Mouse (Mus musculus) cortical plate, adult 2 months (tissue): Measurements from ENCODE around the gene Zfp341. TPM values are rescaled to one million over a fixed set of nuclear protein-coding genes. Genes with fewer than 3 reads are reported as not detected.

ENCODE experiments used
- H3K27ac ChIP-seq: fragments of 200-500 bp; 2 replicates; pipeline ENCODE4 v1.5.1; 2012; ENCODE audit warnings: low read length, control low read depth, inconsistent platforms; ENCODE audit not compliant: insufficient read depth
- H3K4me1 ChIP-seq: fragments of 200-500 bp; 2 replicates; pipeline ENCODE4 v1.6.1; 2011; ENCODE audit warnings: low read length; ENCODE audit not compliant: control insufficient read depth, insufficient read depth
- H3K4me3 ChIP-seq: fragments of 200-500 bp; 2 replicates; pipeline ENCODE4 v1.5.1; 2011; ENCODE audit warnings: mild to moderate bottlenecking, low read length, control low read depth; ENCODE audit not compliant: insufficient read depth
- CTCF ChIP-seq: fragments of 200-500 bp; IDR thresholded peaks from 2 replicates; pipeline ENCODE4 v1.5.1; 2011; ENCODE audit warnings: mild to moderate bottlenecking, control low read depth, low read length; ENCODE audit not compliant: insufficient read depth; ENCODE audit errors: extremely low read depth
- POLR2A ChIP-seq: fragments of 200-500 bp; IDR thresholded peaks from 2 replicates; pipeline ENCODE4 v1.6.1; 2011; ENCODE audit warnings: mild to moderate bottlenecking, low read length, control low read depth; ENCODE audit not compliant: insufficient read depth; ENCODE audit errors: extremely low read depth
- polyA plus RNA-seq: library from polyadenylated mRNA; depleted of rRNA; stranded (reverse); fragments of >200 nt; gene quantifications from 2 replicates; pipeline ENCODE4 v1.2.3, GENCODE M21; 2012

Zfp341 gene
- polyA plus RNA-seq, 1 experiment, result 11.4 TPM

DNA sequence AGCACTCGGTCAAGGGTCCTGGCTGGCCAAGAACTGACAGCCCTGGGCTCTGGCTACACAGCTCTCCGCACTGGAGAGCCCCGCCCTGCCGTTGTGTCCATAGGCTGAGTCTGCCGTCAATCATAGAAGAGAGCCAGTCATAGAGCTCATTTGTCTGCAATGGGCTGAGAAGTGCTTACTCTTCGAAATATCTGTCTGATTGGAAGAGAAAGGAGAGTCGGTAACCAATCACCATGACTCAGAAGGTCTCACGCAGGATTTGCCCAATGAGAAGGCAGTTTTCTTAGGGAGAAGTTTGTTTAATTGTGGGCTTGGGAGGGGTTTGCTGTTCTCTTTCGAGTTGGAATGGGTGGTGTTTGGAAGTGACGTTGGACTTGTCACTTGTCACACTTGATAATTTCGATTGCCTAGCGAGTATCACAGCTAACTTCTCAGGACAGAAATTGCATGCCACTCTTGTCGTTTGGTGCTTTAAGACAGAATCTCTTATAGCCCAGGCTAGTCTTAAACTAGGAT is 9.4 kb upstream of the Zfp341 start, which contains the start of gene Pxmp4:
TSS of gene Pxmp4 (minus strand) at position 71 of the 516 bp plus-strand sequence.
- TF ChIP-seq POLR2A (peak; percentile 86), CTCF (no peak)
- Histone ChIP-seq H3K4me1 (peaks cover 3% of the 10 kb centered on the region), H3K27ac (peak within 1 kb of the TSS; percentile 58; the same call in 1 of the 2 replicates), H3K4me3 (peak within 1 kb of the TSS; percentile 72)

DNA sequence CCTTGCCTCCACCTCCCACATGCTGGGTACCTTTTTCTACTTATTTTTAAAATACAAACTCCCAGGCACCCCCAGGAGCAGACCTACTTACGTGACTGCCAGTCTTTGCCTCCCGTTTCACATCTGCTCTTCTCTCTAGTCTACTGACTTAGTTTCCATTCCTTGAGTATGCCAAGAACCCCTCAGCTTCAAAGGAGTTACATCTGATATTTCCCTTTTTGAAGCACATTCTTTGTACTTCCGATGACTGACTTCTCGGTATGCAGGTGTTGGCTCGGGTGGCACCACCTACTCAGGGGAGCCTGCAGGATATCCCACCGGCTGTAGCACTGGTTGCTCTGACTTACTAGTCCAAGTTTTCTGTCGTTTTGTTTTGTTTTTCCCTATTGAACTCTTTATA is 8.9 kb upstream of the Zfp341 start:
- TF ChIP-seq POLR2A (no peak), CTCF (no peak)
- Histone ChIP-seq H3K4me1 (peaks cover 3% of the 10 kb centered on the region), H3K4me3 (peak overlapping the region; percentile 72; the same call in 1 of the 2 replicates), H3K27ac (no peak overlapping the region)

DNA sequence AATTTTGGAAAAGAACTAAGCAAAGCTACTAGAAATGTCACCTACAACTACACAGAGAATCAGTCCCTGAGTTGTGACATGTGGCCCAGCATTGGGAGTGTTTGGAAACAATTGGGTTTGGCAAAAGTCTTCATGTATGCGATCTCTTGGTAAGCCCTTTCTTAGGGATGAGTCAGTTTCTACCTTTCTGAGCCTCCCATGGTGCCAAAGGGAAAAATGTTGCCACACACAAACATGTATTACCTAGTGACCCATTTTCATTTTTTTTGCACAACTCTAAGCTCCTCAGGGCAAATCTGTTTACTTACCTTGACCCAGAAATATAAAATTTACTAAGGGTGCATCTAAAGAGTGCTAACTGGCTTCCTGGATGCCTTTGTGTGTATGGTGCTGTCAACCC is 6.1 kb upstream of the Zfp341 start:
- no peak for TF ChIP-seq CTCF
- TF ChIP-seq POLR2A, result no peak
- H3K4me1 ChIP-seq, result peaks cover 3% of the 10 kb centered on the region
- H3K4me3 ChIP-seq, result no peak overlapping the region
- no peak overlapping the region for H3K27ac ChIP-seq

DNA sequence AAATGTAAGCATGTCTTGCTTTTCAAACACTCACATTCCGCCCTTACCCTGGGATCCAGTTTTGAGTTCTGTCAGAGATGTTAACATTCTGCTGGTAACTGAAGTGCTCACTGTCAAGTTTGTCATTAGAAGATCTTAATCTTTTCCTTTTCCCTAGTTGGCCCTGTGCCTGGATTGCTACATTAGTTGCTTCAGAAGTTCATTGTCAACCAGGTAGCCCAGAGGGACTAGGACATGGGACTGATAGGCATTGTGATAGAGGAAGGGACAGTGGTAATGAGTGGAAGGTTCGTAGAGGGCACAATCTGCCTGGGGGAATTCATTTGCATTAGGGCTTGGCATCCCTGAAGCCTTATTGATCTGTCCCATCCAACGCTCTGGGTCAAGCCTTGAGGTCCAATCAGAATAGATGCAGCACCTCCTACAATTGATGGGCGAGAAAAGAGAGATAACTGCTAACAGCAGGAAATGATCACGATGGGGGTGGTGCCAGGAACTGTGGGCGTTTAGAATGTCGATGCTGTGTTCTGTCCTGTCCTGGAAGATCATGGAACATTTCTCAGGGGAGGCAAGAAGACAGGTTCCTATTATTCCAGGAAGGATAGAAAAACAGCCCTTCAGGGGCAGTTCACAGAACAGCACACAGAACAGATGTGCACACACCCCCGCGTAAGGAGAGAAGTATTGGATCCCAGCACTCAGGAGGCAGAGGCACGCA is 3.9 kb upstream of the Zfp341 start:
- H3K27ac ChIP-seq, result no peak overlapping the region
- H3K4me3 ChIP-seq, result no peak overlapping the region
- TF ChIP-seq POLR2A, result no peak
- no peak for TF ChIP-seq CTCF
- H3K4me1 ChIP-seq, result no peaks in the 10 kb centered on the region; the same call in 1 of the 2 replicates

DNA sequence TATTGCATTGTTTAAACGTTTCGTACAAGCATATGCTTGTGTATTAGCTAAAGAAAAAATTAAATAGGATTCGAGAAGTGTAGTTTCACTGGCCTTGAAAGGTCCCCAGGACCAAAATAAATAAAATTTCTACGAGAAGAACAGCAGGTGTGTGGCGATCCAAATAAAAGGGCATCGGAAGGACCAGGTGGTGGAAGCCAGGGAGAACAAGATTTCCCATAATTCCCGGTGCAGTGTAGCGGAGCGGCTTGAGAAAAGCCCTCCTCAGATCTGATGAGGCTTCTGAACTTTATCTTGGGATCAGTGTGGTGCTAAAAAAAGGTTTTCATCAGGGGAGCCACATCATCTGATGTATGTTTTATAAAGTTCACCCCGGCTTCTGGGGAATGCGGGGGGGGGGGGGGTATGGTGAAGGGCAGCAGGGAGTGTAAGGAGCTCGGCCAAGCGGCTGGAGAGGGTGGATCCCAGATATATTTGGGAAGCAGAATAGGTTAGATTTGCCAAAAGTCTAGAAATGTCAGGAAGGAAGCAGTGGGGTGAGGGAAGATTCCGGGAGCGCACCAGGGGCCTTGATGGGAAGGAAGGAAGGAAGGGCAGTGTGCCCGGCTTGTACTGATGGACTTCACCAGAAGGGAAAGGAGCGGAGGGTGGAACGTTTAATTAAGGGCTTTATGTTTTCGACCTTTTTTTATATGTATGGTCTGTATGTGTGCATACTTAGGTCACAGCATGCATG is 1.9 kb downstream of the Zfp341 start:
- Histone ChIP-seq H3K27ac (no peak overlapping the region), H3K4me1 (no peaks in the 10 kb centered on the region), H3K4me3 (no peak overlapping the region)
- TF ChIP-seq POLR2A (no peak), CTCF (no peak)

- TF ChIP-seq CTCF (no peak), POLR2A (no peak)
- Histone ChIP-seq H3K4me3 (no peak overlapping the region), H3K4me1 (no peaks in the 10 kb centered on the region), H3K27ac (no peak overlapping the region)
These were observed 2.6 kb downstream of the Zfp341 start for GRCm38 (mm10) chr2:154615674-154616073.

GRCm38 (mm10) chr2:154617061-154617460 is 4.0 kb downstream of the Zfp341 start:
- Histone ChIP-seq H3K4me3 (no peak overlapping the region), H3K27ac (no peak overlapping the region), H3K4me1 (no peaks in the 10 kb centered on the region)
- TF ChIP-seq POLR2A, result no peak
- TF ChIP-seq CTCF, result no peak

DNA sequence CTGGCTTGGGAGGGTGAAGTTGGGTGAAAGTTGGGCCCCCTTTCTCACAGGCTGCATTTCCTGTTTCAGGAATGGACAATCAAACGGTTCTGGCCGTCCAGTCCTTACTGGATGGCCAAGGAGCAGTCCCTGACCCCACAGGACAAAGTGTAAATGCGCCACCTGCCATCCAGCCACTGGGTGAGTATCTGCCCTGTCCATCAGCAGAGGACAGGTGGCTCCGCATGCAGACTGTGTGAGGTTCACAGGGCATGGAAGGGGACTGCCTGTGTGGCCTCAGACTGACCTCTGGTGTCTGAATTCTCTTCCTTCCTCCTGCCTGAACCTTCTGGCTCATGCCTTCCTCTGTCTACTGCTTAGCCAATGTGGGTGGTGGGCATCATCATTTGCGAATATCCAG is 8.6 kb downstream of the Zfp341 start:
- no peak overlapping the region for H3K4me3 ChIP-seq
- H3K4me1 ChIP-seq, result no peaks in the 10 kb centered on the region
- TF ChIP-seq POLR2A, result no peak
- TF ChIP-seq CTCF, result no peak
- H3K27ac ChIP-seq, result no peak overlapping the region

- Histone ChIP-seq H3K4me1 (no peaks in the 10 kb centered on the region), H3K27ac (no peak overlapping the region), H3K4me3 (no peak overlapping the region)
- TF ChIP-seq CTCF (no peak), POLR2A (no peak)
These were observed 11.0 kb downstream of the Zfp341 start for GRCm38 (mm10) chr2:154624137-154624536.
